Comparison of ENCODE assay signal across 15 mouse cellular contexts in the genomic region with DNA sequence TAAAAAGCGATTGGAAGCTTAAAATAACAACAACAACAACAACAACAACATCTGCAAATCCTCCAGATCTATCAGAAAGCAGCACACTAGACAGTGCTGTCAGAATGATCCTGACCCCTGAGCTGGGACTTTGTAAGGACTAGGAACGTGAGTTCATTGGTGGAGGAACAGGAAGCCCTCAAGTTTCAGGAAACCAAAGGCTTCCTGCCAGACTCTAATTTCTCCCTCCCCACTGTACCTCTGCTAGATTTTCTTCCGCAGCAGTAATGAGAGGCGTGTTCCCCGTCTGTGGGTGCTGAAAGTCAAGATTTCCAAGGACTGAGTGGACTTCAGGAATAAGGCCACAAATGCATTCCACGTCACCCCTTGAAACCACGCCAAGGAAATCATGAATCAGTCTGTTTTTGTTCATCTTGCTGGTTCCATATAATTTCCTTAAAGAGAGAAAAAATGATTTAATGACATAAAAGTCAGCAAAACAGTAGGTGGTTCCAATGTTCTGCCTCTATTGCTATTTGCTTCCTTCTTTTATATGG. TPM values are rescaled to one million over a fixed set of nuclear protein-coding genes. Genes with fewer than 3 reads are reported as not detected.
DNase-seq lines count a peak whose midpoint lies in the region; ATAC-seq lines count a peak whose summit lies in the region.
"Had no signal": no experiment of that assay in that cellular context is flagged by ENCODE, and none has a peak within 500 bp of the region (broad histone marks: within the 10 kb centered on the region; RNA-seq: fewer than 3 reads in every experiment).

No protein-coding gene starts in this region.

- DNase-seq in adrenal gland, adult 2 months: peak; percentile 55
- no peak for DNase-seq in adrenal gland, postnatal 4 days (ENCODE audit: low spot score in 2 of 2)
- DNase-seq in layer of hippocampus, adult 11-12 months (ENCODE audit: low spot score): peak; percentile 22
- DNase-seq in layer of hippocampus, postnatal 25 days (ENCODE audit: extremely low spot score in 1 of 2, low spot score in 1 of 2): no peak
- DNase-seq in adrenal gland, postnatal 25 days: peak; percentile 40
- DNase-seq in frontal cortex, postnatal 25 days (ENCODE audit: low spot score in 2 of 2): no peak
- no peak for DNase-seq in retina, embryonic 14.5 days (ENCODE audit: low spot score)
- DNase-seq: B cell, adult 2 months; forebrain, postnatal 0 days; left cerebral cortex, postnatal 4 days; lung, adult 2 months; midbrain, embryonic 14.5 days had no signal

- ATAC-seq in megakaryocyte, adult 5-6 weeks (ENCODE audit: poor library complexity, severe bottlenecking): peak; percentile 67
- ATAC-seq: forebrain, postnatal 0 days had no signal

RNA-seq across cellular contexts. Expression of gene Map3k19, which starts 4.7 kb away (rescaled TPM):
- under 1 TPM; 0.12 to 0.17 TPM for total RNA-seq in adrenal gland, adult 2 months (2021)
- 0.08 TPM in 1 of 2 replicates, not detected in the other for polyA plus RNA-seq in adrenal gland, adult 2 months (2012; rRNA removed)
- under 1 TPM; 0.14 to 0.17 TPM for total RNA-seq in adrenal gland, postnatal 4 days (2021)
- 1 to 10 TPM; 3.8 to 5.3 TPM for total RNA-seq in layer of hippocampus, postnatal 25 days (2021)
- 0.15 TPM in 1 of 2 replicates, not detected in the other for total RNA-seq in adrenal gland, postnatal 25 days (2021)
- total RNA-seq in megakaryocyte, adult 5-6 weeks (2015): 0.09 and 0.25 TPM in 2 replicates
- 0.29 and 1.1 TPM in 2 replicates for total RNA-seq in megakaryocyte, adult 5-6 weeks (2017)
- polyA plus RNA-seq: heart, embryonic 14.5 days; small intestine, adult 2 months had no signal

RNA-seq across cellular contexts. Expression of gene Rab3gap1, which starts 18.4 kb away (rescaled TPM):
- 10 to 100 TPM; 44.6 to 48.8 TPM for total RNA-seq in adrenal gland, adult 2 months (2021)
- 27.2 and 31.7 TPM in 2 replicates for polyA plus RNA-seq in adrenal gland, adult 2 months (2012; rRNA removed)
- total RNA-seq in adrenal gland, postnatal 4 days (2021): 10 to 100 TPM; 41.9 to 44.7 TPM
- total RNA-seq in layer of hippocampus, postnatal 25 days (2021): 10 to 100 TPM; 65.9 to 67.9 TPM
- 53.7 and 53.8 TPM in 2 replicates for total RNA-seq in adrenal gland, postnatal 25 days (2021)
- 11.7 and 12.1 TPM in 2 replicates for total RNA-seq in megakaryocyte, adult 5-6 weeks (2015)
- total RNA-seq in megakaryocyte, adult 5-6 weeks (2017): 29.4 and 35.5 TPM in 2 replicates

Comparison
In these comparisons a context has a peak if more than half of its experiments do, and no peak if none do; other contexts are left out.
1. DNase-seq: peak in adrenal gland, adult 2 months (single experiment), layer of hippocampus, adult 11-12 months (single experiment) and adrenal gland, postnatal 25 days (single experiment); none in adrenal gland, postnatal 4 days (0 of 2), layer of hippocampus, postnatal 25 days (0 of 2), frontal cortex, postnatal 25 days (0 of 2) and retina, embryonic 14.5 days (single experiment).